Mouse (Mus musculus): Measurements from ENCODE around the gene Pfdn6. TPM values are rescaled to one million over a fixed set of nuclear protein-coding genes. Genes with fewer than 3 reads are reported as not detected.

Gene Pfdn6
- total and polyA plus RNA-seq, 2 experiments from 2014 or later, result 25.2 to 168 TPM

GRCm38 (mm10) chr17:33943454-33943853 lies 3.3 kb upstream of the Pfdn6 start:
- ATAC-seq (no peak), DNase-seq (ENCODE audit: low spot score) (no peak)
- WGBS, result 95% methylated on average over 15 of the region's 15 CpGs
- no peaks in the 10 kb centered on the region for H3K9me3 ChIP-seq (ENCODE audit: low read length)
- no peak overlapping the region for H3K9ac ChIP-seq (replicated peaks; ENCODE audit: low read length)
- H3K27me3 ChIP-seq (ENCODE audit: insufficient read depth, low read length), result no peaks in the 10 kb centered on the region
- H3K27ac ChIP-seq, result no peak overlapping the region
- no peak for TF ChIP-seq CTCF (IDR thresholded peaks at IDR 0.05; ENCODE audit: low read depth)
- H3K4me1 ChIP-seq (ENCODE audit: insufficient read depth, low read length), result peaks cover 15% of the 10 kb centered on the region
- no peak overlapping the region for H3K4me2 ChIP-seq (ENCODE audit: low read depth, low read length)
- H3K4me3 ChIP-seq (ENCODE audit: low read length), result no peak overlapping the region
- H3K36me3 ChIP-seq (ENCODE audit: insufficient read depth, low read length), result peaks cover 14% of the 10 kb centered on the region

GRCm38 (mm10) chr17:33941381-33941780 lies 1.2 kb upstream of the Pfdn6 start:
- no peak for DNase-seq (ENCODE audit: low spot score)
- peaks cover 18% of the 10 kb centered on the region for H3K36me3 ChIP-seq (ENCODE audit: insufficient read depth, low read length)
- no peaks in the 10 kb centered on the region for H3K27me3 ChIP-seq (ENCODE audit: insufficient read depth, low read length)
- no peak for ATAC-seq
- no peak overlapping the region for H3K27ac ChIP-seq
- no peak for TF ChIP-seq CTCF (IDR thresholded peaks at IDR 0.05; ENCODE audit: low read depth)
- WGBS, result 65% methylated on average over 19 of the region's 19 CpGs
- H3K4me1 ChIP-seq (ENCODE audit: insufficient read depth, low read length), result peaks cover 15% of the 10 kb centered on the region
- H3K9me3 ChIP-seq (ENCODE audit: low read length), result no peaks in the 10 kb centered on the region
- peak overlapping the region; percentile 96 for H3K4me2 ChIP-seq (ENCODE audit: low read depth, low read length)
- peak overlapping the region; percentile 77 for H3K9ac ChIP-seq (replicated peaks; ENCODE audit: low read length)
- H3K4me3 ChIP-seq (ENCODE audit: low read length), result peak overlapping the region; percentile 82

GRCm38 (mm10) chr17:33940981-33941380 lies 838 bp upstream of the Pfdn6 start:
- no peak for ATAC-seq
- Histone ChIP-seq H3K27ac (no peak overlapping the region), H3K36me3 (ENCODE audit: insufficient read depth, low read length) (peaks cover 18% of the 10 kb centered on the region), H3K9me3 (ENCODE audit: low read length) (no peaks in the 10 kb centered on the region), H3K4me3 (ENCODE audit: low read length) (peak overlapping the region; percentile 82), H3K9ac (replicated peaks; ENCODE audit: low read length) (peak overlapping the region; percentile 77), H3K27me3 (ENCODE audit: insufficient read depth, low read length) (no peaks in the 10 kb centered on the region), H3K4me2 (ENCODE audit: low read depth, low read length) (peak overlapping the region; percentile 96), H3K4me1 (ENCODE audit: insufficient read depth, low read length) (peaks cover 15% of the 10 kb centered on the region)
- WGBS, result 2% methylated on average over 26 of the region's 26 CpGs
- DNase-seq (ENCODE audit: low spot score), result no peak
- no peak for TF ChIP-seq CTCF (IDR thresholded peaks at IDR 0.05; ENCODE audit: low read depth)

- no peaks in the 10 kb centered on the region for H3K9me3 ChIP-seq (ENCODE audit: low read length)
- H3K27me3 ChIP-seq (ENCODE audit: insufficient read depth, low read length), result no peaks in the 10 kb centered on the region
- H3K27ac ChIP-seq, result no peak overlapping the region
- peaks cover 9% of the 10 kb centered on the region; the same call in 1 of the 2 replicates for H3K36me3 ChIP-seq (ENCODE audit: insufficient read depth, low read length)
- TF ChIP-seq CTCF (IDR thresholded peaks at IDR 0.05; ENCODE audit: low read depth), result no peak
- ATAC-seq (no peak), DNase-seq (ENCODE audit: low spot score) (no peak)
- H3K9ac ChIP-seq (replicated peaks; ENCODE audit: low read length), result no peak overlapping the region
- WGBS, result 81% methylated on average over 11 of the region's 11 CpGs
- no peak overlapping the region for H3K4me3 ChIP-seq (ENCODE audit: low read length)
- H3K4me2 ChIP-seq (ENCODE audit: low read depth, low read length), result no peak overlapping the region
- H3K4me1 ChIP-seq (ENCODE audit: insufficient read depth, low read length), result peaks cover 15% of the 10 kb centered on the region
Observed at GRCm38 (mm10) chr17:33938783-33939182, 1.4 kb downstream of the Pfdn6 start.

- no peak overlapping the region for H3K4me3 ChIP-seq (ENCODE audit: low read length)
- no peak for ATAC-seq
- peaks cover 14% of the 10 kb centered on the region for H3K36me3 ChIP-seq (ENCODE audit: insufficient read depth, low read length)
- H3K9ac ChIP-seq (replicated peaks; ENCODE audit: low read length), result no peak overlapping the region
- 87% methylated on average over 15 of the region's 15 CpGs for WGBS
- no peaks in the 10 kb centered on the region for H3K27me3 ChIP-seq (ENCODE audit: insufficient read depth, low read length)
- DNase-seq (ENCODE audit: low spot score), result no peak
- peaks cover 15% of the 10 kb centered on the region for H3K4me1 ChIP-seq (ENCODE audit: insufficient read depth, low read length)
- no peak overlapping the region for H3K4me2 ChIP-seq (ENCODE audit: low read depth, low read length)
- H3K9me3 ChIP-seq (ENCODE audit: low read length), result no peaks in the 10 kb centered on the region
- no peak overlapping the region for H3K27ac ChIP-seq
- TF ChIP-seq CTCF (IDR thresholded peaks at IDR 0.05; ENCODE audit: low read depth), result no peak
Observed at GRCm38 (mm10) chr17:33936993-33937392, 3.1 kb downstream of the Pfdn6 start.

GRCm38 (mm10) chr17:33935422-33936055 lies 4.6 kb downstream of the Pfdn6 start:
- peaks cover 14% of the 10 kb centered on the region for H3K36me3 ChIP-seq (ENCODE audit: insufficient read depth, low read length)
- no peak overlapping the region for H3K27ac ChIP-seq
- H3K9ac ChIP-seq (replicated peaks; ENCODE audit: low read length), result no peak overlapping the region
- no peak overlapping the region for H3K4me3 ChIP-seq (ENCODE audit: low read length)
- no peaks in the 10 kb centered on the region for H3K27me3 ChIP-seq (ENCODE audit: insufficient read depth, low read length)
- WGBS, result 88% methylated on average over 21 of the region's 21 CpGs
- no peak for TF ChIP-seq CTCF (IDR thresholded peaks at IDR 0.05; ENCODE audit: low read depth)
- peaks cover 6% of the 10 kb centered on the region; the same call in 1 of the 2 replicates for H3K4me1 ChIP-seq (ENCODE audit: insufficient read depth, low read length)
- ATAC-seq, result no peak
- H3K9me3 ChIP-seq (ENCODE audit: low read length), result no peaks in the 10 kb centered on the region
- H3K4me2 ChIP-seq (ENCODE audit: low read depth, low read length), result no peak overlapping the region
- DNase-seq (ENCODE audit: low spot score), result no peak

GRCm38 (mm10) chr17:33932970-33933369 lies 7.2 kb downstream of the Pfdn6 start:
- no peaks in the 10 kb centered on the region for H3K9me3 ChIP-seq (ENCODE audit: low read length)
- no peaks in the 10 kb centered on the region for H3K4me1 ChIP-seq (ENCODE audit: insufficient read depth, low read length)
- TF ChIP-seq CTCF (IDR thresholded peaks at IDR 0.05; ENCODE audit: low read depth), result no peak
- H3K36me3 ChIP-seq (ENCODE audit: insufficient read depth, low read length), result peaks cover 15% of the 10 kb centered on the region
- H3K4me3 ChIP-seq (ENCODE audit: low read length), result no peak overlapping the region
- DNase-seq (ENCODE audit: low spot score) (no peak), ATAC-seq (no peak)
- H3K27ac ChIP-seq, result no peak overlapping the region
- no peaks in the 10 kb centered on the region for H3K27me3 ChIP-seq (ENCODE audit: insufficient read depth, low read length)
- H3K4me2 ChIP-seq (ENCODE audit: low read depth, low read length), result no peak overlapping the region
- no peak overlapping the region for H3K9ac ChIP-seq (replicated peaks; ENCODE audit: low read length)
- WGBS, result 96% methylated on average over 15 of the region's 15 CpGs

All from hindbrain, postnatal 0 days (tissue).